Mouse (Mus musculus): ENCODE measurements around the gene Prkcb. TPM values are rescaled to one million over a fixed set of nuclear protein-coding genes. Genes with fewer than 3 reads are reported as not detected.
A peak's percentile ranks its signal among the peaks of the same experiment; 100 is the strongest.
"Not testable (repeated sequence)": the region's sequence is repeated elsewhere in the genome, so short reads cannot be mapped to it uniquely, and the experiment has no call there.

The Prkcb gene
- 50.2 and 60.9 TPM in 2 replicates for polyA plus RNA-seq (2015; fragmentation: Nextera tagmentation; extraction: Ambion mirVana)

GRCm38 (mm10) chr7:122288605-122289242 lies at the start of gene Prkcb:
Prkcb (plus strand) TSS chr7:122288751.
- peak within 1 kb of the TSS; percentile 68 for H3K4me3 ChIP-seq (replicated peaks; ENCODE audit: low read length)
- WGBS: 3% methylated on average over 35 of the region's 42 CpGs
- peak within 1 kb of the TSS; percentile 69 for H3K9ac ChIP-seq (replicated peaks; ENCODE audit: low read depth, low read length)
- peaks cover 17% of the 10 kb centered on the region for H3K4me1 ChIP-seq (replicated peaks; ENCODE audit: control insufficient read depth, insufficient read depth, low read length)
- H3K27ac ChIP-seq (ENCODE audit: low read length): no peak within 1 kb of the TSS
- H3K4me2 ChIP-seq (ENCODE audit: low read length): peak within 1 kb of the TSS; percentile 74
- H3K27me3 ChIP-seq (replicated peaks; ENCODE audit: control insufficient read depth, insufficient read depth, low read length): peaks cover 10% of the 10 kb centered on the region; the same call in 1 of the 2 replicates
- no peaks in the 10 kb centered on the region for H3K36me3 ChIP-seq (ENCODE audit: control insufficient read depth, insufficient read depth)
- no peaks in the 10 kb centered on the region for H3K9me3 ChIP-seq (ENCODE audit: control insufficient read depth, low read length)
- ATAC-seq: peak; percentile 89

GRCm38 (mm10) chr7:122238939-122239338 lies 49.6 kb upstream of the Prkcb start:
- Histone ChIP-seq H3K4me3 (replicated peaks; ENCODE audit: low read length) (no peak overlapping the region), H3K9me3 (ENCODE audit: control insufficient read depth, low read length) (no peaks in the 10 kb centered on the region), H3K4me2 (ENCODE audit: low read length) (no peak overlapping the region), H3K4me1 (replicated peaks; ENCODE audit: control insufficient read depth, insufficient read depth, low read length) (peaks cover 2% of the 10 kb centered on the region), H3K9ac (replicated peaks; ENCODE audit: low read depth, low read length) (no peak overlapping the region), H3K27me3 (replicated peaks; ENCODE audit: control insufficient read depth, insufficient read depth, low read length) (no peaks in the 10 kb centered on the region), H3K27ac (ENCODE audit: low read length) (no peak overlapping the region), H3K36me3 (ENCODE audit: control insufficient read depth, insufficient read depth) (no peaks in the 10 kb centered on the region)
- ATAC-seq: no peak
- 98% methylated on average over 2 of the region's 2 CpGs for WGBS

GRCm38 (mm10) chr7:122240413-122241119 lies 48.0 kb upstream of the Prkcb start:
- no peak for ATAC-seq
- H3K4me2 ChIP-seq (ENCODE audit: low read length): no peak overlapping the region
- H3K4me1 ChIP-seq (replicated peaks; ENCODE audit: control insufficient read depth, insufficient read depth, low read length): peaks cover 7% of the 10 kb centered on the region
- H3K36me3 ChIP-seq (ENCODE audit: control insufficient read depth, insufficient read depth): no peaks in the 10 kb centered on the region
- H3K27me3 ChIP-seq (replicated peaks; ENCODE audit: control insufficient read depth, insufficient read depth, low read length): no peaks in the 10 kb centered on the region
- H3K9ac ChIP-seq (replicated peaks; ENCODE audit: low read depth, low read length): no peak overlapping the region
- H3K9me3 ChIP-seq (ENCODE audit: control insufficient read depth, low read length): no peaks in the 10 kb centered on the region
- no peak overlapping the region for H3K27ac ChIP-seq (ENCODE audit: low read length)
- no peak overlapping the region for H3K4me3 ChIP-seq (replicated peaks; ENCODE audit: low read length)
- WGBS: 83% methylated on average over 6 of the region's 6 CpGs

GRCm38 (mm10) chr7:122242260-122242659 lies 46.3 kb upstream of the Prkcb start:
- Histone ChIP-seq H3K27ac (ENCODE audit: low read length) (no peak overlapping the region), H3K4me2 (ENCODE audit: low read length) (no peak overlapping the region), H3K9me3 (ENCODE audit: control insufficient read depth, low read length) (no peaks in the 10 kb centered on the region), H3K36me3 (ENCODE audit: control insufficient read depth, insufficient read depth) (no peaks in the 10 kb centered on the region), H3K4me3 (replicated peaks; ENCODE audit: low read length) (no peak overlapping the region), H3K9ac (replicated peaks; ENCODE audit: low read depth, low read length) (no peak overlapping the region), H3K4me1 (replicated peaks; ENCODE audit: control insufficient read depth, insufficient read depth, low read length) (peaks cover 7% of the 10 kb centered on the region), H3K27me3 (replicated peaks; ENCODE audit: control insufficient read depth, insufficient read depth, low read length) (no peaks in the 10 kb centered on the region)
- 50% methylated on average over 1 of the region's 1 CpGs for WGBS
- 0 out of 2 replicates have a peak, but pooled peaks have one; percentile 43 for ATAC-seq

GRCm38 (mm10) chr7:122242744-122243143 lies 45.8 kb upstream of the Prkcb start:
- not testable (repeated sequence) for H3K27ac ChIP-seq (ENCODE audit: low read length); ATAC-seq; H3K4me3 ChIP-seq (replicated peaks; ENCODE audit: low read length); H3K4me1 ChIP-seq (replicated peaks; ENCODE audit: control insufficient read depth, insufficient read depth, low read length); H3K4me2 ChIP-seq (ENCODE audit: low read length); H3K9ac ChIP-seq (replicated peaks; ENCODE audit: low read depth, low read length); H3K27me3 ChIP-seq (replicated peaks; ENCODE audit: control insufficient read depth, insufficient read depth, low read length); H3K9me3 ChIP-seq (ENCODE audit: control insufficient read depth, low read length); H3K36me3 ChIP-seq (ENCODE audit: control insufficient read depth, insufficient read depth)

- Histone ChIP-seq H3K4me3 (replicated peaks; ENCODE audit: low read length) (no peak overlapping the region), H3K36me3 (ENCODE audit: control insufficient read depth, insufficient read depth) (no peaks in the 10 kb centered on the region), H3K9ac (replicated peaks; ENCODE audit: low read depth, low read length) (peak overlapping the region; percentile 14; the same call in 1 of the 2 replicates), H3K9me3 (ENCODE audit: control insufficient read depth, low read length) (no peaks in the 10 kb centered on the region), H3K4me1 (replicated peaks; ENCODE audit: control insufficient read depth, insufficient read depth, low read length) (peaks cover 7% of the 10 kb centered on the region), H3K4me2 (ENCODE audit: low read length) (peak overlapping the region; percentile 11; the same call in 1 of the 2 replicates), H3K27ac (ENCODE audit: low read length) (no peak overlapping the region), H3K27me3 (replicated peaks; ENCODE audit: control insufficient read depth, insufficient read depth, low read length) (no peaks in the 10 kb centered on the region)
- WGBS: 9% methylated on average over 7 of the region's 7 CpGs
- ATAC-seq: peak; percentile 61
Observed at GRCm38 (mm10) chr7:122244166-122244565, 44.4 kb upstream of the Prkcb start.

- 21% methylated on average over 8 of the region's 8 CpGs for WGBS
- no peak overlapping the region for H3K27ac ChIP-seq (ENCODE audit: low read length)
- peak; percentile 57; the same call in 1 of the 2 replicates for ATAC-seq
Observed at GRCm38 (mm10) chr7:122244584-122244983, 44.0 kb upstream of the Prkcb start.

GRCm38 (mm10) chr7:122245976-122246375 lies 42.6 kb upstream of the Prkcb start:
- 47% methylated on average over 5 of the region's 5 CpGs for WGBS

More at GRCm38 (mm10) chr7:122244584-122244983, 44.0 kb upstream of the Prkcb start:
- Histone ChIP-seq H3K36me3 (ENCODE audit: control insufficient read depth, insufficient read depth) (no peaks in the 10 kb centered on the region), H3K27me3 (replicated peaks; ENCODE audit: control insufficient read depth, insufficient read depth, low read length) (no peaks in the 10 kb centered on the region), H3K9ac (replicated peaks; ENCODE audit: low read depth, low read length) (no peak overlapping the region), H3K4me1 (replicated peaks; ENCODE audit: control insufficient read depth, insufficient read depth, low read length) (peaks cover 7% of the 10 kb centered on the region), H3K4me2 (ENCODE audit: low read length) (peak overlapping the region; percentile 11; the same call in 1 of the 2 replicates), H3K4me3 (replicated peaks; ENCODE audit: low read length) (no peak overlapping the region), H3K9me3 (ENCODE audit: control insufficient read depth, low read length) (no peaks in the 10 kb centered on the region)

GRCm38 (mm10) chr7:122247254-122247864 lies 41.2 kb upstream of the Prkcb start:
- Histone ChIP-seq H3K9ac (replicated peaks; ENCODE audit: low read depth, low read length) (no peak overlapping the region), H3K4me2 (ENCODE audit: low read length) (no peak overlapping the region), H3K27me3 (replicated peaks; ENCODE audit: control insufficient read depth, insufficient read depth, low read length) (no peaks in the 10 kb centered on the region), H3K4me1 (replicated peaks; ENCODE audit: control insufficient read depth, insufficient read depth, low read length) (peaks cover 10% of the 10 kb centered on the region), H3K4me3 (replicated peaks; ENCODE audit: low read length) (no peak overlapping the region), H3K36me3 (ENCODE audit: control insufficient read depth, insufficient read depth) (no peaks in the 10 kb centered on the region), H3K9me3 (ENCODE audit: control insufficient read depth, low read length) (no peaks in the 10 kb centered on the region), H3K27ac (ENCODE audit: low read length) (no peak overlapping the region)
- no peak for ATAC-seq
- 84% methylated on average over 10 of the region's 10 CpGs for WGBS

More at GRCm38 (mm10) chr7:122245976-122246375, 42.6 kb upstream of the Prkcb start:
- H3K9ac ChIP-seq (replicated peaks; ENCODE audit: low read depth, low read length): no peak overlapping the region
- H3K36me3 ChIP-seq (ENCODE audit: control insufficient read depth, insufficient read depth): no peaks in the 10 kb centered on the region
- H3K4me1 ChIP-seq (replicated peaks; ENCODE audit: control insufficient read depth, insufficient read depth, low read length): peaks cover 7% of the 10 kb centered on the region
- H3K27me3 ChIP-seq (replicated peaks; ENCODE audit: control insufficient read depth, insufficient read depth, low read length): no peaks in the 10 kb centered on the region
- H3K9me3 ChIP-seq (ENCODE audit: control insufficient read depth, low read length): no peaks in the 10 kb centered on the region
- no peak overlapping the region for H3K4me2 ChIP-seq (ENCODE audit: low read length)
- H3K27ac ChIP-seq (ENCODE audit: low read length): no peak overlapping the region
- no peak for ATAC-seq
- no peak overlapping the region for H3K4me3 ChIP-seq (replicated peaks; ENCODE audit: low read length)

Data from forebrain, embryonic 16.5 days (tissue).